8 mouse cellular contexts compared by ENCODE assay signal in the genomic region with DNA sequence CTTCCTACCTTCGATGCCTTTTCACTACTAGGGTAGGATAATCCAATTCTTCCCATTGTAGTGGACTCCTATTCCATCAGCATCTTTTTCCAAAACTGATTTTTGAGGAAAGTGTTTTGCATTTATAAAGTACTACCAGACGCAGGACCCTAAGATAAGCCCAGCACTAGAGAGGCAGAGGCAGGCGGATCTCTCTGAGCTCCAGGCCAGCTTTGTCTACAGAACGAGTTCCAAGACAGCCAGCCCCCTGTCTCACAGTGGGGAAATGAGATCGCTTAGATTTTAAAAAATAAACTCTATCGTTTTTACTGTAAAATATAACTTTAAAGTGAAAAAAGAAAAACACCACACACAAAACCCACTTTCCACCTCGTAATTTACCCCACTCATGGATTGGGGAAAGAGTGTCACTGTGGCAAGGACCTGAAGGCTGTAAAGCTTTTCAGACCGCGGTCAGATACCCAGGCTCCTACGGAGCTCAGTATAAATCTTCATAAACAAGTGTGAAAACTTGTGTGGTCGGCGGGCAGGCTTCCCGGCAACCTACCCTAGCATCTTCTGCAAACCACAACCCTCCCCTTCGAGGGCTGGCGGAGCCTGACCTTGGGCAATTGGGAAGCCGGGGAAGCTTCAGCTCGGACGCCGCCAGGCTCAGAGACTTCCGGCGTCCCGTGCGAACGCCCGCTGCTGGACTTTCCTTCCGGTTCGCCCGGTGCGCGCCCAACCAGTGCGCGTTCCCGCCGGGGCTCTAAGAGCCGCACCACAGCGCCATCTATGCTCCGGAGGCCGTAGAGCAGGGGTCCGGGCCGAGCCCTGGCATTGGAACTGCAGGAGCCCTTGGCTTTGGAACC. TPM values are rescaled to one million over a fixed set of nuclear protein-coding genes. Genes with fewer than 3 reads are reported as not detected.
DNase-seq lines count a peak whose midpoint lies in the region; ATAC-seq and TF ChIP-seq lines count a peak whose summit lies in the region.

Gene Smim8, minus strand, starts transcription at position 747 of the 851 bp plus-strand sequence.

- peak within 1 kb of the TSS; percentile 86 for H3K4me3 ChIP-seq in E14TG2a.4 (replicated peaks; ENCODE audit: low read length)
- H3K4me3 ChIP-seq in forebrain, embryonic 13.5 days, result peak within 1 kb of the TSS; percentile 66
- H3K4me3 ChIP-seq in neural tube, embryonic 15.5 days (replicated peaks), result peak within 1 kb of the TSS; percentile 66

- no peaks in the 10 kb centered on the region for H3K27me3 ChIP-seq in E14TG2a.4 (ENCODE audit: insufficient read depth, low read length)
- no peaks in the 10 kb centered on the region for H3K27me3 ChIP-seq in forebrain, embryonic 13.5 days
- H3K27me3 ChIP-seq in neural tube, embryonic 15.5 days (replicated peaks), result no peaks in the 10 kb centered on the region

- peak; percentile 95 for ATAC-seq in forebrain, embryonic 13.5 days
- ATAC-seq in neural tube, embryonic 15.5 days (ENCODE audit: low FRiP score), result peak; percentile 96

- TF ChIP-seq CTCF in E14TG2a.4 (conservative IDR thresholded peaks at IDR 0.05; ENCODE audit: low read length), result peak; percentile 57

- peaks cover 40% of the 10 kb centered on the region for H3K4me1 ChIP-seq in E14TG2a.4 (replicated peaks; ENCODE audit: low read depth, low read length)
- H3K4me1 ChIP-seq in forebrain, embryonic 13.5 days, result peaks cover 4% of the 10 kb centered on the region
- H3K4me1 ChIP-seq in neural tube, embryonic 15.5 days, result peaks cover 7% of the 10 kb centered on the region; the same call in 1 of the 2 replicates

- H3K4me2 ChIP-seq in forebrain, embryonic 13.5 days, result peak within 1 kb of the TSS; percentile 75
- H3K4me2 ChIP-seq in neural tube, embryonic 15.5 days, result peak within 1 kb of the TSS; percentile 68

- H3K9me3 ChIP-seq in E14TG2a.4 (ENCODE audit: low read length), result no peaks in the 10 kb centered on the region
- H3K9me3 ChIP-seq in forebrain, embryonic 13.5 days (replicated peaks), result no peaks in the 10 kb centered on the region
- H3K9me3 ChIP-seq in neural tube, embryonic 15.5 days (replicated peaks), result no peaks in the 10 kb centered on the region

- intact Hi-C loops in heart, postnatal 14 days (cut with DNase I), result loop anchor here (2.0 to 5.0 kb wide), 2 partner anchors 91 to 109 kb away; partner anchors contain the start of gene Slc35a1

- H3K36me3 ChIP-seq in E14TG2a.4 (ENCODE audit: insufficient read depth, low read length), result no peaks in the 10 kb centered on the region
- H3K36me3 ChIP-seq in forebrain, embryonic 13.5 days (ENCODE audit: poor library complexity, severe bottlenecking), result no peaks in the 10 kb centered on the region
- no peaks in the 10 kb centered on the region for H3K36me3 ChIP-seq in neural tube, embryonic 15.5 days

- peak; percentile 87 for DNase-seq in c-Kit-positive CD71-positive TER-119-positive erythroid progenitor cells, embryonic 14.5 days (ENCODE audit: low spot score)
- peak; percentile 93 to 97 for DNase-seq in heart, postnatal 14 days
- peak; percentile 89 for DNase-seq in layer of hippocampus, adult 11-12 months (ENCODE audit: low spot score)
- DNase-seq in lung, adult 18-20 months, result peak; percentile 87 to 90
- peak; percentile 89 for DNase-seq in testis, postnatal 14 days (ENCODE audit: low spot score)

- 5% methylated on average over 40 of the region's 40 CpGs for WGBS in forebrain, embryonic 13.5 days
- 6% methylated on average over 40 of the region's 40 CpGs for WGBS in neural tube, embryonic 15.5 days

- H3K9ac ChIP-seq in forebrain, embryonic 13.5 days, result peak within 1 kb of the TSS; percentile 71
- peak within 1 kb of the TSS; percentile 59 for H3K9ac ChIP-seq in neural tube, embryonic 15.5 days (replicated peaks)

- H3K27ac ChIP-seq in forebrain, embryonic 13.5 days, result peak within 1 kb of the TSS; percentile 60
- peak within 1 kb of the TSS; percentile 88 for H3K27ac ChIP-seq in neural tube, embryonic 15.5 days (replicated peaks)

RNA-seq across cellular contexts. Expression of gene Smim8, which starts in this region (rescaled TPM):
- polyA plus RNA-seq in forebrain, embryonic 13.5 days (2015; fragmentation: Nextera tagmentation; extraction: Ambion mirVana), result 51.0 and 56.2 TPM in 2 replicates
- 10 to 100 TPM; 43.9 to 48.8 TPM for total RNA-seq in heart, postnatal 14 days (2021)
- 49.6 and 49.9 TPM in 2 replicates for polyA plus RNA-seq in neural tube, embryonic 15.5 days (2015; fragmentation: Nextera tagmentation; extraction: Ambion mirVana)

Comparison
In these comparisons a context has a peak if more than half of its experiments do, and no peak if none do; other contexts are left out.
1. Peak in every context shown above with its lines: DNase-seq, ATAC-seq, H3K4me3 ChIP-seq and H3K27ac ChIP-seq.